Mouse (Mus musculus) liver, embryonic 11.5 days (tissue): ENCODE data around the gene Cldn4. TPM values are rescaled to one million over a fixed set of nuclear protein-coding genes. Genes with fewer than 3 reads are reported as not detected.

ENCODE experiments used
- ATAC-seq: fragments of 200-750 bp; cut with Nextera tagmentation; replicated peaks from 2 replicates; pipeline ENCODE4 v1.8.0; 2017; ENCODE audit warnings: moderate number of reproducible peaks, mild to moderate bottlenecking, moderate TSS enrichment, moderate library complexity; ENCODE audit not compliant: low FRiP score
- DNase-seq: peaks from one replicate; pipeline ENCODE4 v3.0.0-alpha.2; 2017; ENCODE audit warnings: low spot score
- H3K27ac ChIP-seq: fragments of 300-500 bp; sonication (generic); 2 replicates; pipeline ENCODE4 v1.5.1; 2014; ENCODE audit warnings: mild to moderate bottlenecking, low read depth, low read length, control low read depth
- H3K27me3 ChIP-seq: fragments of 300-500 bp; sonication (generic); replicated peaks from 2 replicates; pipeline ENCODE4 v1.6.1; 2014; ENCODE audit warnings: low read length, mixed read lengths; ENCODE audit not compliant: control insufficient read depth, insufficient read depth
- H3K36me3 ChIP-seq: fragments of 300-500 bp; sonication (generic); 2 replicates; pipeline ENCODE4 v1.6.1; 2014; ENCODE audit warnings: mild to moderate bottlenecking, low read length, moderate library complexity, mixed read lengths; ENCODE audit not compliant: control insufficient read depth, insufficient read depth
- H3K4me1 ChIP-seq: fragments of 300-500 bp; sonication (generic); replicated peaks from 2 replicates; pipeline ENCODE4 v1.6.1; 2014; ENCODE audit warnings: low read length, mixed read lengths; ENCODE audit not compliant: control insufficient read depth, insufficient read depth
- H3K4me2 ChIP-seq: fragments of 300-500 bp; sonication (generic); 2 replicates; pipeline ENCODE4 v1.6.1; 2014; ENCODE audit warnings: mild to moderate bottlenecking, control low read depth, moderate library complexity
- H3K4me3 ChIP-seq: fragments of 300-500 bp; sonication (generic); 2 replicates; pipeline ENCODE4 v1.5.1; 2014; ENCODE audit warnings: low read depth, low read length, control low read depth
- H3K9ac ChIP-seq: fragments of 300-500 bp; sonication (generic); 2 replicates; pipeline ENCODE4 v1.6.1; 2014; ENCODE audit warnings: low read depth, low read length, control low read depth
- H3K9me3 ChIP-seq: fragments of 300-500 bp; sonication (generic); 2 replicates; pipeline ENCODE4 v1.6.1; 2016; ENCODE audit warnings: low read length, inconsistent platforms, mixed read lengths; ENCODE audit not compliant: control insufficient read depth
- WGBS: fragments of 180-500 bp; shearing (Covaris S2); extraction: QIAGEN DNeasy Blood & Tissue Kit; methylation state at CpG from one replicate; pipeline ENCODE4 v1.1.7; 2014; 5-methylcytosine and 5-hydroxymethylcytosine counted together
- polyA plus RNA-seq: library from polyadenylated mRNA; unstranded; fragments of >200 nt; fragmentation: Nextera tagmentation; extraction: Ambion mirVana; gene quantifications from 2 replicates; pipeline ENCODE4 v1.2.1, GENCODE M21; 2014

Gene Cldn4
- polyA plus RNA-seq, 1 experiment from 2014 or later = 3.7 TPM

DNA sequence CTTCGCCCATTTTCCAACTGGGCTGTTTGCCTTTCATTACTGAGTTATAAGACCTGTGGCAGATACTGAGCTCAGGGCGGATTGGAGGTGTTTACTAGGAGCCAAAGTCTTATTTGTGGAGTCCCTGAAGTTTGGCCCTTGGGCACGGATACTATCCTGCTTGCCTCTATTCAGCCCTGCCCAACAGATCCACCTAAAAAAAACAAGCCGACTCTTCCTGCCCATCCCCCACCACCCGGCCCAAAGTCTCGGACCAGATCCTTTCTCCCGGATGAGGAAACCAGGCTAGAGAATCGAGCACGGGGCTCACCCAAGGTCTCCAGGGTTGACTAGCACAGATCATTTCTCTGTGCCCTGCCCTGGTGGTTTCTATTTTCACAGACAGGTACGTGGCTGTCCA, 34.4 kb upstream of the Cldn4 start:
- Histone ChIP-seq H3K9ac (no peak overlapping the region), H3K27me3 (peaks cover 21% of the 10 kb centered on the region), H3K36me3 (no peaks in the 10 kb centered on the region), H3K9me3 (no peaks in the 10 kb centered on the region), H3K4me1 (peaks cover 13% of the 10 kb centered on the region), H3K4me3 (no peak overlapping the region), H3K27ac (no peak overlapping the region), H3K4me2 (no peak overlapping the region)
- DNase-seq (no peak), ATAC-seq (no peak)
- WGBS = 46% methylated on average over 10 of the region's 10 CpGs

DNA sequence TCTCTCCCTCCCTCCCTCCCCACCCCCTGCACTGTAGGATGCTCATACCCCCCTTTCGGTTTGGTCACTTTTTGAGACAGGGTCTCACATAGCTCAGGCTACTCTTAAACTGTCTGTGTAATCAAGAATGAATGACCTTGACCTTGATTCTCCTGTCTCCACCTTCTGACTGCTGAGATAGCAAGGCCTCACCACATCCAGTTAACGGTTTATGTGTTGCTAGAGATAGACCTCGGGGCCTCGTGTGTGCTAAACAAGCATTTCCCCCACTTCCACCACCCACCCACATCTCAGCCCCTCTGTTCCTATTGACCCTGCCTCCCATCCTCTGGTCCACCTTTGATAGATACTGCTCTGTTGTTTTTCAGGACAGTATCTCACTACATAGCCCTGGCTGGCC, 31.1 kb upstream of the Cldn4 start:
- peaks cover 23% of the 10 kb centered on the region for H3K4me1 ChIP-seq
- no peaks in the 10 kb centered on the region for H3K9me3 ChIP-seq
- H3K27ac ChIP-seq = no peak overlapping the region
- H3K9ac ChIP-seq = no peak overlapping the region
- DNase-seq (no peak), ATAC-seq (no peak)
- H3K4me2 ChIP-seq = no peak overlapping the region
- no peak overlapping the region for H3K4me3 ChIP-seq
- no peaks in the 10 kb centered on the region for H3K27me3 ChIP-seq
- WGBS = 41% methylated on average over 4 of the region's 4 CpGs
- H3K36me3 ChIP-seq = no peaks in the 10 kb centered on the region

DNA sequence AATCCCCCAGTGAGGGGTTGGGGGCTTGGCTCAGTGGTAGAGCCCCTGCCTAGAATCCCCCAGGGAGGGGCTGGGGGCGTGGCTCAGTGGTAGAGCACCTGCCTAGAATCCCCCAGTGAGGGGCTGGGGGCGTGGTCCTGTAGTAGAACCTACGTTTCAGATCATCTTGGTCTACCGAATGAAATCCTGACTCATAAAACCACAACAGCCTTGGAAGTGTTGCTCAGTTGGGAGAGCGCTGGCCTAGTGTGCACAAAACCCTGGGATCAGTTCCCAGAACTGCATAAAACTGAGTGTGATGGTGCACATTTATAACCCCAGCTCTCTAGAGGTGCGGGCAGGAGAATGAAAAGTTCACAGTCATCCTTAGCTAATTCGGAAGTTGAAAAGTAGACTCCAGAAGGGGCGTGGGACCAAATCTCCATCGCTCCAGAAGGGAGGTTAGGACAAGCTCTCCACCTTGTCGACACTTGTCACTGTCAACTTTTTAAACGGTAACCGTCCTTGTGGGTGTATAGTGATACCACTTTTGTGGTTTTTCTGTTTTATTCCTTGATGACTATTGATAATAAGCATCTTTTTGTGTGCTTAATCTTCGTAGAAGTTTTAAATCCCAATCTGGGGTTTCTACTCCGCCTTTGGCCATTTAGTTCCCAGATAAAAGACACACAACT, 30.0 kb upstream of the Cldn4 start:
- ATAC-seq (no peak), DNase-seq (no peak)
- H3K27ac ChIP-seq = no peak overlapping the region
- peaks cover 23% of the 10 kb centered on the region for H3K4me1 ChIP-seq
- 0 out of 2 replicates have a peak overlapping the region, but pooled peaks have one; percentile 3 for H3K4me2 ChIP-seq
- H3K27me3 ChIP-seq = no peaks in the 10 kb centered on the region
- H3K9ac ChIP-seq = no peak overlapping the region
- no peak overlapping the region for H3K4me3 ChIP-seq
- WGBS = 64% methylated on average over 14 of the region's 14 CpGs
- H3K9me3 ChIP-seq = no peaks in the 10 kb centered on the region
- H3K36me3 ChIP-seq = no peaks in the 10 kb centered on the region

DNA sequence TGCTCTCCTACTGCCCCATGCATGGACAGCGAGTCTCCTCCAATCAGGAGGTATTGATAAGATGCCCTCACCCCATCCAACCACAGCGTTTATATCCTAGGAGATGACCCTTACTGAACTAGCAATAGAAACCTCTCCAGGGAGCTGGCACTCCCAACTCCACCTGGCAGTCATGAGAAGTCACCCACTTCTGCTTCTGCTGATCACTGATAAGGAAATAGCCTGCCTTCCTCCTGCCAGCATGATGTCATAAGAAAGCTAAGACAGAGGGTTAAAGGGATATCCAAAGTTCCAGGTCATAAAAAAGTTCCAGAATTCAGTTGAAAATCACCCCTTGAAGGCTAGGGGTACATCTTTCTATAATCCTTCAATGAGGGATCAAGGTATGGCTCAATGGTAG, 29.4 kb upstream of the Cldn4 start:
- no peaks in the 10 kb centered on the region for H3K27me3 ChIP-seq
- ATAC-seq = 0 out of 2 replicates have a peak, but pooled peaks have one; percentile 35
- 48% methylated on average over 2 of the region's 2 CpGs for WGBS
- H3K4me3 ChIP-seq = no peak overlapping the region
- H3K9me3 ChIP-seq = no peaks in the 10 kb centered on the region
- H3K4me1 ChIP-seq = peaks cover 20% of the 10 kb centered on the region
- no peak for DNase-seq
- no peak overlapping the region for H3K9ac ChIP-seq
- no peak overlapping the region for H3K27ac ChIP-seq
- 0 out of 2 replicates have a peak overlapping the region, but pooled peaks have one; percentile 3 for H3K4me2 ChIP-seq
- H3K36me3 ChIP-seq = no peaks in the 10 kb centered on the region

DNA sequence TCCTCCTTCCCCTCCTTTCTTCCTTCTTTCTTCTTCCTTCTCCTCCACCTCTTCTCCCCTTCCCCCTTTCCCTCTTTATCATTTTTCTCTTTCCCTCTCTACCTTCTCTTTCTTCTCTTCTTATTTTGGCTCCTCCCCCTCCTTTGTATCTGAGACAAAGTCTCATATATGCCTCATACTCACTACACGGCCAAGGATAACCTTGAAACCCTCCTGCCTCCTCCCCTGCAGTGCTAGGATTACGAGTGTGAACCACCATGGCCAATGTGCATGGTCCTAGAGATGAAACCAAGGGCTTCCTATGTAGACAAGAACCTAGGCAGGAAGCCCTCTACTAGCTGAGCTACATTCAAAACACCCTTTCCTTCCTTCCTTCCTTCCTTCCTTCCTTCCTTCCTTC, 28.2 kb upstream of the Cldn4 start:
- ATAC-seq = no peak
- DNase-seq = no peak
- no peak overlapping the region; the same call in 1 of the 2 replicates for H3K4me2 ChIP-seq
- no peaks in the 10 kb centered on the region for H3K9me3 ChIP-seq
- 31% methylated on average over 2 of the region's 2 CpGs for WGBS
- H3K4me3 ChIP-seq = no peak overlapping the region
- peaks cover 18% of the 10 kb centered on the region for H3K4me1 ChIP-seq
- no peaks in the 10 kb centered on the region for H3K36me3 ChIP-seq
- H3K27ac ChIP-seq = 0 out of 2 replicates have a peak overlapping the region, but pooled peaks have one; percentile 34
- H3K9ac ChIP-seq = no peak overlapping the region
- no peaks in the 10 kb centered on the region for H3K27me3 ChIP-seq

DNA sequence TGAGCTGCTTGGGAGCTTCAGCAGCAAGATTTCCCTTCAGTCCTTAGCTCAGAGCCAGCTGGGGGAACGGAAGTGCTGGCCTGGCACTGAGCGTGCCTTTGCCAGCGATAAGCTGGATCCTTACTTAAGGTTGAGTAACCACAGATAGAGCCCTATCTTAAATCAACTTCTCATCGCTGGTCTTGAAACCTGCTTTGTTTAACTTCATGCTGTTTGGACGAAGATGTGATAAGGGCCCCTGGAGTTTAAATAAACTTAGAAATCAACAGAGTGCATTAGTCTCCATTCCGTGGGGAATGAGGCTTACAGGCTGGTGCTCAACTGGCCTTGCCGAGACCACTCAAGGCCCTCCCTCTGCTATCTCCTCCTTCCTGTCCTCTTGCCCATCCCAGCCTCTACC, 27.6 kb upstream of the Cldn4 start:
- DNase-seq (no peak), ATAC-seq (peak; percentile 75)
- peaks cover 18% of the 10 kb centered on the region for H3K4me1 ChIP-seq
- peak overlapping the region; percentile 34; the same call in 1 of the 2 replicates for H3K27ac ChIP-seq
- H3K4me2 ChIP-seq = peak overlapping the region; percentile 35
- WGBS = 13% methylated on average over 7 of the region's 7 CpGs
- H3K4me3 ChIP-seq = no peak overlapping the region
- no peaks in the 10 kb centered on the region for H3K27me3 ChIP-seq
- no peaks in the 10 kb centered on the region for H3K36me3 ChIP-seq
- H3K9ac ChIP-seq = no peak overlapping the region
- no peaks in the 10 kb centered on the region for H3K9me3 ChIP-seq

DNA sequence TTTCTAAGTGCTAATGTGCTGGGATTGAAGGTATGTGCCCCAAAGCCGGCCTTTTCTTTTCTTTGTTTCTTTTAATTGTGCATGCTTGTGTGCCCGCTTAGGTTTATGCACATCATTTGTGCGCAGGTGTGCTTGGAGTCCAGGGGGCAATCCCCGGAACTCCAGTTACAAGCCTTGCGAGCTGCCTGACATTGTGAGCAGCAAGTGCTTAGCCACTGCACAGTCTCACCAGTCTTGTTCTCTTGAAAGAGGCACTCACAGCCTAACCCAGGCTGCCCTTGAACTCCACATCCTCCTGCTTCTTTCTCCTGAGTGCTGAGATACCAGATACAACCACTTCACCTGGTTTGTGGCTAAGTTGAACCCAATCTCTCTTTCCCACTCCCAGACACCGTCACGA, 26.8 kb upstream of the Cldn4 start:
- 79% methylated on average over 7 of the region's 7 CpGs for WGBS
- Histone ChIP-seq H3K27me3 (no peaks in the 10 kb centered on the region), H3K36me3 (no peaks in the 10 kb centered on the region), H3K9ac (no peak overlapping the region), H3K9me3 (no peaks in the 10 kb centered on the region), H3K4me3 (no peak overlapping the region), H3K27ac (no peak overlapping the region), H3K4me1 (peaks cover 18% of the 10 kb centered on the region), H3K4me2 (no peak overlapping the region)
- no peak for ATAC-seq
- DNase-seq = no peak

DNA sequence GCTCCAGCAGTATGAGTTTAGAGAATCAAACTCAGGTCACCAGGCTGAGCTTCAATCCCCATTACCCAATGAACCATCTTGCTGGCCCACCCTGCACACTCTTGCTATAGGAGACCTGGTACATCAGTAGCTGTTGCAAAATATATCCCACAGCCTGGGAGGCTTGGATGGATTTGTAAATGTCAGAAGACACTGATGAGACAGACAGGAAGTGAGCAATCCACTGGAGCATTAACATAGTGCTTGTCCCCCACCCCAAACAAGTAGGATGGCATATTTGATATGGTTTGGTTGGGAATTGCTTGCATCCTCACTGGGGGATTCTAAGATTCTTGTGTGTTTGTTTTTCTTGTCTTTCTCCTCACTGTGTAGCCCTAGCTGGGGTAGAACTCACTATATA, 26.3 kb upstream of the Cldn4 start:
- DNase-seq (no peak), ATAC-seq (no peak)
- peaks cover 18% of the 10 kb centered on the region for H3K4me1 ChIP-seq
- no peaks in the 10 kb centered on the region for H3K9me3 ChIP-seq
- H3K4me2 ChIP-seq = no peak overlapping the region
- no peak overlapping the region for H3K27ac ChIP-seq
- no peak overlapping the region for H3K9ac ChIP-seq
- H3K4me3 ChIP-seq = no peak overlapping the region
- no peaks in the 10 kb centered on the region for H3K27me3 ChIP-seq
- no peaks in the 10 kb centered on the region for H3K36me3 ChIP-seq

DNA sequence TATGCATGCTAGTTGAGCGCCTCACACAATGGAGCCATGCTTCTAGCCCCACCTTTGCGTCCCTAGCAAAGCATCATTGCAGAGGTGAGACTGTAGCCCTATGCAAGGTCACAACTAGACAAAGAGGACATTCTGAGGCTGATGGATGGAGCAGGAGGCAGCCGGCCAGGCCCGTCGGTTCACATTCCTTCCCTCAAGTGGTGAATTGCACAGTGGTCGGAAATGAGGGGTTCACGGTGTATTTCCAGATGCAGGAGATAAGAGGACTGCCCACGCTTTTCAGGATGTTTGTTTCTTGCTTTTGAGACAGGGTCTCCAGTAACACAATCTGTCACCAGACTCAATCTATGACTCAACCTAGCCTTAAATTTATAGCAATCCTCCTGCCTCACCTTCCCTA, 23.9 kb upstream of the Cldn4 start:
- Histone ChIP-seq H3K27ac (no peak overlapping the region), H3K4me3 (no peak overlapping the region), H3K36me3 (no peaks in the 10 kb centered on the region), H3K9ac (no peak overlapping the region), H3K27me3 (no peaks in the 10 kb centered on the region), H3K9me3 (no peaks in the 10 kb centered on the region), H3K4me1 (peaks cover 15% of the 10 kb centered on the region), H3K4me2 (no peak overlapping the region)
- ATAC-seq (no peak), DNase-seq (no peak)
- WGBS = 69% methylated on average over 8 of the region's 8 CpGs
